Mouse (Mus musculus): ENCODE measurements around the gene Olfr545.

DNA sequence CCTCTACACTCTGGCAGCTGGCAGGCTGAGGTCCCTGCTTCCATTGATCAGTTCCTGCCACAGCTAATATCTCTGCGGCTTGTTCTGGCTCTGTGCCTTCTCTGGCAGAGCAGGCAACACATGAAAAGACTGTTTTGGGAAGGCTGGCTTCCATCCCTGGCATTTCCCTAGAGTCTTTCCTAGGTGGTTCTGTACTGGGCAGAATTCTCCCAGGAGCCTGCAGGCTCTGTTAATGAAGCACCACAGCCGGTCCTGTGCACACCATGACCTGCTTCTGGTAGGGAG, 17.6 kb upstream of the Olfr545 start:
- TF ChIP-seq CTCF (IDR thresholded peaks at IDR 0.05; ENCODE audit: low read depth): no peak
- no peak for TF ChIP-seq EP300 (IDR thresholded peaks at IDR 0.05; ENCODE audit: low read depth)

Measured in liver, postnatal 0 days (tissue).